Mouse (Mus musculus): ENCODE measurements around the gene Tldc1.

Tldc1 gene

DNA sequence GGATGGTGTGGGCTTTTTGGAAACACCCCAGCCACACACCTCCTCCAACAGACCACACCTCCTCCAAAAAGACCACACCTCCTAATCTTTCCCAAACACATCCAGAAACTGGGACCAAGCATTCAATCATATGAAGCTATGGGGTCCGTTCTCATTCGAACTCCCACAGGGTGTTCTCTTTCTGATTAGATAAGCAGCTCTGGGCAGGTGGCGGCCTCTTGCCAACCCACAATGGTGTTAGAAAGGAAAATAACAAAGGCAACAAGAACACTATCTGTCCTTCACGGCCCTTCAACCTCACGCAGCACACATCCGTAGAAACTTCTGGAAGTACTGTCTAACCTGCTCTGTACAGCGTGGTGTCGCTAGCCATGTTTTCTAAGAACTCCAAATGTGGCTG is 51.1 kb downstream of the Tldc1 start:
- no peak for DNase-seq (ENCODE audit: extremely low spot score, low spot score)

DNA sequence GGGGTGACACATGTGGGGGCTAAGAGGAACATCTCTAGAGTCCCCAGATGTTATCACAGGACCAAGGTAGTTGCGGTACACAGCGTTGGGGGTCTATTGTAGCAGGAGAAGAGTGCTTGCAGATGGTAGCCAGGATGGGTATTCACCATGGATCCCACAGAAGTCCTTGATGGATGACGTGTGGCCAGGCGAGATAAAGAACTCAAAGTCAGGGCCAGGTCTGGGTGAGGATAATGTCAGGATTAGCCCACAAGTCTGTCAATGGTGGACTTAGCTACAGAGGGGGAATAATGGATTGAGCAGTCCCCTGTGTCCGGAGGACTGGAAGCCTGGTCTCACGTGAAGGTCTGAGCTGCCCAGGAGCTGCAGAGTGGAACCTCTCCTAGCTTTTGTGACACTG is 53.6 kb downstream of the Tldc1 start:
- DNase-seq (ENCODE audit: extremely low spot score, low spot score): no peak

DNA sequence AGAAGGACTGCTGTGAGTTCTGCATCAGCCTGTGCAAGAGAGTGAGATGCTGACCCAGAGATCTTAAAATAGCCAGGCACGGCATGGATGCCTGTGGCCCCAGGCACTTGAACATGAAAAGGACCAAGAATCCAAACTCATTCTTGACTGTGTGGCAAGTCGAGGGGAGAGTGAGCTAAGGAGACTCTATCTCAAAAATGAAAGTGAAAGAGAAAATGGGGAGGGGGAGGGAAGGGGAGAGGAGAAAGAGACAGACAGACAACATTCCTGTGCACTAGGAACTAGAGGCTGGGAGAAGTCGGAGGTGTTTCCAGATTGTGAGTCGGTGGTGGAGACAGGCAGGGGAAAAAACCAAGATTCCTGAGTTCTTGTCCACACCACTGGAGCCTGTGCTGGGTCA is 54.5 kb downstream of the Tldc1 start:
- DNase-seq (ENCODE audit: extremely low spot score, low spot score): no peak

DNA sequence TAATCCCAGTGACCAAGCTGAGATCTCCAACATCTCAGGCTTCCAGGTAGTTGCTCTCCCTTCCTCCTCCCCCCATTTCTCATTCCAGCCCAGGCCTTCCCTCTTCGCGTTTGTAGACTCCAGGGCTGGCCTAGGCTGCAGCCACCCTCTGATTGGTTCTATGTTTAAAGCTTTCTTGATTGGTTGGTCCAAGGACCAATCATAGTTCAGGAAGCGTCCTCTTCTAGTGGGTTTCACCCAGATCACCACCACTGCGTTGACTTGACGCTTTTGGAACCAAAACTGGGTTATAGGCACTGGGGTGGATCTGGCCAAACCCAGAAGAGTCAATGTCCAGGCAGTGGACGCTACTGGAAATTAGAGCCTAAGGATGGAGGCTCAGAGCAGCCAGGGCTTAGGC is 55.9 kb downstream of the Tldc1 start:
- DNase-seq (ENCODE audit: extremely low spot score, low spot score): no peak

DNA sequence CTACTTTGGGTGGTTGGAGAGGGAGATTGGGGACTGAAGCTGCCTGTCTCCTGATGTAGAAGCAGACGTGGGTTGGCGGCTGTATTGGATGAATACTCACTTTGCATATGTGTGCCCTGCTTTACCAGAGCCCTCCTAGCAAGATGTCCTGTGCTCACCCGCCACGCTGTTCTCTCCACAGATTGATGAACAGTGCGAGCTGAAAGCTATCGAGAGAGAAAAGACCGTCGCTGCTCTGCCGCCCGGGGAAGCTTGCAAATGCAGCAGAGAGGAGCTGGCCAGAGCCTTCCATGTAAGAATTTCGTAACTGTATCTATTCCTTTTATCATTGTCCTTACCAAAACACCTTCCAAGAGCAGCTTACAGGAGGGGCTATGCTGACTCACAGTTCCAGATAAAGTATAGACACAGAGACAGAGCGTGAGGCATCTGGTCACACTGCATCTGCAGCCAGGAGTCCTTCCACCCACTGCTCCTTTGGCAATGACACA is 59.2 kb downstream of the Tldc1 start:
- no peak for DNase-seq (ENCODE audit: extremely low spot score, low spot score)

DNA sequence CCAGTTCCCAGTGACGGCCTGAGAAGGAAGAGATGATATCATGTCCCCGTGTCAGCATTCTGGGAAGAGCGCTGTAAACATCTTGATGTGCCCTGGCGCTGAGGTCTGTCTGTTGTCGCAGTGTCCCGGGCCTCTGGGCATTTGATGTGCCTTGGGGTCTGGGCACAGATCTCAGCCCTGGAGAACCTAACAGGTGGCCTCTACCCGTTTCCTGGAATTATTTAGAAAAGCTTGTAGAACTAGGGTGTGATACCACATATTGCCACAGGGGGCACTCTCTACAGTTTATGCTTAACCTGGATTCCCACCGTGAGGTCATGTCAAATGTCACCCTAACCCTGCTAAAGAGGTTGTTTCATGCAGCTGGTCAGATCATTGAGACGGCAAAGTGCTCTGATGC is 60.5 kb downstream of the Tldc1 start:
- peak; percentile 52 for DNase-seq (ENCODE audit: extremely low spot score, low spot score)

DNA sequence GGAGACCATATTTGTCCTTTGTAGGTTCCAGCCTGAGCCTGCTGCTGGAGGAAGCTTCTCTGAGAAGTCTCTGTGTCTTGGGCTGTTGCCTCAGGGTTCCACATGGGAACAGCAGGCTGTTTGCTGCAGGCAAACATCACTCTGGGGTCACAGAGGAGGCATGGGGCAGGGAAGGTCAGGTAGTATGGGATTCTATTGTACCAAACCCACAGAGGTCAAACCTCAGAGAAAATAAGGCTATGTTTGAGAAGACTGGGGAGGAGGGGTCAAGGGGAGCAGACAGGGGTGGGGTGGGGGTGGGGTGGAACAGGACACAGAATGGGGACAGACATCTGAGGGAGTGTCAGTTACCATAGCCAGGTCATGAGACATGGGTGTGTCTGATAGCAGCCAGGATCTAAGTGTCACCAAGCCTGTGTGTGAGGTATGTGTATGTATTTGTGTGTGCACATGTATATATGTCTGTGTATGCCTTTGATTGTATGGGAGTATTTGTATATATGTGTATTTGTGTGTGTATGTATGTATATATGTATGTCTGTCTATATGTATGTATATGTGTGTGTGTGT is 61.4 kb downstream of the Tldc1 start:
- DNase-seq (ENCODE audit: extremely low spot score, low spot score): no peak

DNA sequence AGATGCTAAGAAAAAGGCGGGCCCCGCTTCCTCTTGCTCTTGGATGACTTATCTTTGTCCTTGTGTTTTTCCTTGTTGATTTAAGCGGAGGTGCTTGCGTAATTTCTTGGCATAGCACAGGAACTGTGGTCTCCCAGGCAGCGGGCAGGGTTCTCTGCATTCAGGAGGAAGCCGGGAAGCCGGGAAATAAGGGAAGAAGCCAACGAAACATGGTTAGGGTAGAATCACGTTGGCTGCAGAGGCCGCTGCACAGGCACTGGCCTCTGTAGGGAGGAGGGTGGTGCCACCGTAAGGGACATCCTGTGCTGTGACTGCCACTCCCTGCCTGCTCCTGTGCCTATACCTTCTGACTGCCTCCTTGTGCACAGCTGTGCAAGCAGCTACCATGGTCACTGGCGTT is 63.0 kb downstream of the Tldc1 start:
- no peak for DNase-seq (ENCODE audit: extremely low spot score, low spot score)

DNA sequence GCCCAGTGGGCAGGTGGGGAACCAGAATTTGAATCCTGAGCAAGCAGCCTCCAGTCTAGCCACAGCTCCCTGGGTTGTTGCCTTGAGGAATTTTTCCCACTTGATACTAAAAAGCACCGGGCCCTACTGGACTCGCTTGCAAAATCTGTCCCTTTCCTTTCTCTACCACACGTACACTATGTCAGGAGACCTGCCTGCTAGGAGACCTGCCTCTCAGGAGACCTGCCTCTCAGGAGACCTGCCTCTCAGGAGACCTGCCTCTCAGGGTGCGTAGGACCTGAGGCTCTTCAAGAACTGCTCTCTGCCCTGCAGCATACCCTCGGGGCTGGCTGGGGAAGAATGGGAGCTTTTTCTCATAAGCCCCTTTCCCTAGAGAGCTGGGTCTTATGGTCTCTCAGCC is 64.8 kb downstream of the Tldc1 start:
- DNase-seq (ENCODE audit: extremely low spot score, low spot score): no peak

DNA sequence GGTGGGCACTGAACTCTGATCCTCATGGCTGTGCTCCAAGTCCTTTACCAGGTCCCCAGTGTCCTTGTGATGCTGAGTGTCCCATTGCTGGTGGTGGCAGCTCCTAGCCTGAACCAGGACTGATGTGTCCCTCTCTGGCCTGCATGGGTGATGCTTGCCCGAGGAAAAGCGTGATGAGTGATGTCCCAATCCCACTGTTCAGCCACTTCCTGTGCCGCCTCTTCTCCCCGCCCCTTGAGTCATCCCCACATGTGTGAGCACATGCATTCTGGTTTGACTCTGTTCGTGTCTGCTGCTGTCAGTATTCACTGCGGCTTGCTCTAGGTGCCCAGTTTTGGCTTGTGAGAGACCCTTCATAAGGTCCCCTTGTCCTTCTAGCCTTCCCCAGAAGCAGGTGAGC is 66.0 kb downstream of the Tldc1 start:
- DNase-seq (ENCODE audit: extremely low spot score, low spot score): no peak

Measured in neural tube, embryonic 10.5 days (tissue).